Mouse (Mus musculus) G1E (cell line): ENCODE measurements around the gene Map1a. TPM values are rescaled to one million over a fixed set of nuclear protein-coding genes. Genes with fewer than 3 reads are reported as not detected.

ENCODE experiments used
- ATAC-seq: 2 replicates; pipeline ENCODE4 v1.8.0; 2016; ENCODE audit warnings: mild to moderate bottlenecking; ENCODE audit not compliant: insufficient number of reproducible peaks, poor library complexity, low FRiP score, severe bottlenecking; ENCODE audit errors: extremely low read depth
- DNase-seq: peaks from one replicate; pipeline ENCODE4 v3.0.0; 2012; ENCODE audit warnings: low spot score
- H3K27me3 ChIP-seq: 2 replicates; pipeline ENCODE4 v1.6.1; 2012; ENCODE audit warnings: mild to moderate bottlenecking, low read length, inconsistent platforms; ENCODE audit not compliant: insufficient read depth
- H3K36me3 ChIP-seq: replicated peaks from 2 replicates; pipeline ENCODE3; 2012; ENCODE audit warnings: mild to moderate bottlenecking, inconsistent platforms
- H3K4me1 ChIP-seq: 2 replicates; pipeline ENCODE4 v1.6.1; 2012; ENCODE audit warnings: low read depth, low read length, inconsistent platforms, mixed read lengths; ENCODE audit not compliant: insufficient read depth
- H3K4me3 ChIP-seq: 2 replicates; pipeline ENCODE4 v1.5.1; 2012; ENCODE audit warnings: low read depth, mild to moderate bottlenecking, inconsistent platforms, low read length, moderate library complexity, mixed read lengths
- H3K9me3 ChIP-seq: replicated peaks from 2 replicates; pipeline ENCODE4 v1.6.1; 2012; ENCODE audit warnings: inconsistent platforms
- CTCF ChIP-seq: IDR thresholded peaks from 2 replicates; pipeline ENCODE4 v1.5.1; 2012; ENCODE audit warnings: low read depth, low read length, inconsistent platforms, mixed read lengths
- GATA1 ChIP-seq: IDR thresholded peaks from 2 replicates; pipeline ENCODE4 v1.6.1; 2012; ENCODE audit warnings: borderline replicate concordance, low read length, inconsistent platforms, mixed read lengths
- GATA2 ChIP-seq: IDR thresholded peaks from 2 replicates; pipeline ENCODE4 v1.6.1; 2012; ENCODE audit warnings: low read depth, low read length, inconsistent platforms, borderline replicate concordance
- POLR2AphosphoS5 ChIP-seq: IDR thresholded peaks from 2 replicates; pipeline ENCODE4 v1.6.1; 2012; ENCODE audit warnings: low read depth, low read length, inconsistent platforms; ENCODE audit not compliant: insufficient replicate concordance
- TAL1 ChIP-seq: conservative IDR thresholded peaks from 2 replicates; pipeline ENCODE4 v1.6.1; 2012; ENCODE audit warnings: low read depth, low read length, inconsistent platforms, mixed read lengths
- polyA plus RNA-seq: library from polyadenylated mRNA; stranded (reverse); fragments of >175 nt; gene quantifications from 2 replicates; pipeline ENCODE4 v1.2.3, GENCODE M21; 2012
- total RNA-seq, 2 experiments: library from RNA; stranded (forward) in 1 of 2; stranded (reverse) in 1 of 2; fragments of 200-1000 nt in 1 of 2; fragments of >200 nt in 1 of 2; fragmentation: Nextera tagmentation in 1 of 2; gene quantifications; 2 replicates each; pipeline ENCODE4 v1.2.3; 2014 to 2017

Gene Map1a
- total and polyA plus RNA-seq, 3 experiments, result 0.66 to 7.4 (median 3.3) TPM

DNA sequence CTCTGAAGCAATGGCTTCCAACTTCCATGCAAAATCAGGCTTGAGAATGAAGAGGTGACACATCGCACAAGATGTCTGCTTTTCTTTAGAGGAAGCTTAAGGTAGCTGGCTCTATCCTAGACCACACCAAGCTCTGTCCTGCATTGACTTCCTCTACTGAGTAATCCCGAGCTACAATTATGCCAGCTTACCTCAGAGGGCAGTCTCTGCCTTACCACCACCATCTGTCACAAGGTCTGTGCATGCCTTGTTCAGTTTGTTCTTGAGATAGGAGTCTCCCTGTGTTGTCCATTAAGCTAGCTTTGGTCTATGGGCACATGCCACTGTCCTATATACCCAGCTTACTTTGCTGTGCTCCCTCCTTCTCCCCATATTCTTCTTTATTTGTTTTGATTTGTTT, 40.1 kb downstream of the Map1a start:
- TF ChIP-seq CTCF (no peak), GATA1 (no peak), POLR2AphosphoS5 (no peak), GATA2 (no peak), TAL1 (no peak)
- Histone ChIP-seq H3K9me3 (no peaks in the 10 kb centered on the region), H3K4me1 (no peaks in the 10 kb centered on the region), H3K4me3 (no peak overlapping the region), H3K27me3 (no peaks in the 10 kb centered on the region), H3K36me3 (peaks cover 5% of the 10 kb centered on the region)
- DNase-seq (no peak), ATAC-seq (no peak)

- peaks cover 22% of the 10 kb centered on the region for H3K36me3 ChIP-seq
- DNase-seq, result no peak
- TF ChIP-seq CTCF (no peak), GATA2 (no peak), GATA1 (no peak), POLR2AphosphoS5 (no peak), TAL1 (no peak)
- H3K4me1 ChIP-seq, result no peaks in the 10 kb centered on the region
- ATAC-seq, result no peak
- H3K4me3 ChIP-seq, result no peak overlapping the region
- no peaks in the 10 kb centered on the region for H3K27me3 ChIP-seq
- H3K9me3 ChIP-seq, result no peaks in the 10 kb centered on the region
These were observed 49.7 kb downstream of the Map1a start for GRCm38 (mm10) chr2:121339057-121339456.

GRCm38 (mm10) chr2:121353156-121353555, 63.8 kb downstream of the Map1a start:
- H3K4me3 ChIP-seq, result no peak overlapping the region
- ATAC-seq, result no peak
- peaks cover 19% of the 10 kb centered on the region for H3K4me1 ChIP-seq

DNA sequence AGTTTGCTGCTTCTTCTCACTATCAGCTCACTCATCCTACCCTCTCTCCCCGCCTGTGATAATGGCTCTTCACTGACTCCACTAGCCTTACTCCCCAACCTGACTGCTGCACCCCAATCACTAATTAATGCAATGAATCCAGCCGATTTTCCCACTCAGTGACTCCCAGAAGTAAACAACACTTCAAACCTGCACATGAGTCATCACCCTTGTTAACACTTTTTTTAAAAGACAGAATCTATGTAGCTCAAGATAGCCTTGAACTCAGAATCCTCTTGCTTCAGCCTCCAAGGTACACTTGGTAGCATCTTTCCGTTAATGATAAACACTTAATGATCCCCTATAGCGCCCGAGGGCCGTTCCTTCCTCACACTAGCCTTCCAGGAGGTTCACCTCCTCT, 65.0 kb downstream of the Map1a start:
- Histone ChIP-seq H3K4me3 (peak overlapping the region; percentile 78), H3K4me1 (peaks cover 28% of the 10 kb centered on the region), H3K27me3 (peaks cover 33% of the 10 kb centered on the region), H3K9me3 (no peaks in the 10 kb centered on the region), H3K36me3 (peaks cover 8% of the 10 kb centered on the region)
- no peak for ATAC-seq
- TF ChIP-seq POLR2AphosphoS5, result no peak
- no peak for TF ChIP-seq GATA2
- no peak for TF ChIP-seq GATA1
- no peak for TF ChIP-seq TAL1
- TF ChIP-seq CTCF, result no peak
- no peak for DNase-seq

More at GRCm38 (mm10) chr2:121353156-121353555, 63.8 kb downstream of the Map1a start:
- Histone ChIP-seq H3K36me3 (peaks cover 15% of the 10 kb centered on the region), H3K9me3 (no peaks in the 10 kb centered on the region), H3K27me3 (peaks cover 23% of the 10 kb centered on the region)
- TF ChIP-seq CTCF (no peak), POLR2AphosphoS5 (no peak), GATA1 (no peak), GATA2 (no peak), TAL1 (no peak)
- DNase-seq, result no peak

GRCm38 (mm10) chr2:121354820-121355592, 65.6 kb downstream of the Map1a start, which contains the start of gene Ppip5k1:
Gene Ppip5k1, minus strand, starts transcription at chr2:121355396.
- ATAC-seq, result peak; percentile 93

DNA sequence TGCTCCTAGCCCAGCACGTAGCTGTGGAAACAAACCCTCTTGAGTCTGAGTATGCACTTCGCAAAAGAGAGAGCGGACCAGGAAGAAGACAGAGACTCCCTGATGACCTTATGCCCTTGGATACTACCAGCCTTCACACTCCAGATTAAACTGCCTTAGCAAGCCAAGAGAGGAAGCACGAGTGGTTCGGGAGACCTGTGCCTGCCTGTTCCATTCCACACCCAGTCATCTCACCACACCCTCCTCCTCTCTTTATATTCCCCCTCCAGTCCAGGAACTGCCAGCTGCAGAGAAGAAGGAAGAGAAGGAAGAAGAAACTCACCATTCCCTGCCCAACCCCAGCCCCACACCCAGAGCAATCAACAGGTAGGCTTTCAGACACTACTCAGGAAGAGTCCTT, 68.1 kb downstream of the Map1a start, which contains the start of gene Ckmt1:
Gene Ckmt1, plus strand, starts transcription at position 221 of the 400 bp plus-strand sequence.
- Histone ChIP-seq H3K27me3 (peaks cover 43% of the 10 kb centered on the region), H3K4me1 (peaks cover 28% of the 10 kb centered on the region), H3K4me3 (no peak within 1 kb of the TSS), H3K36me3 (no peaks in the 10 kb centered on the region), H3K9me3 (no peaks in the 10 kb centered on the region)
- ATAC-seq, result no peak
- no peak for DNase-seq
- TF ChIP-seq GATA2, result no peak
- no peak for TF ChIP-seq GATA1
- no peak for TF ChIP-seq POLR2AphosphoS5
- no peak for TF ChIP-seq TAL1
- TF ChIP-seq CTCF, result no peak

More at GRCm38 (mm10) chr2:121354820-121355592, 65.6 kb downstream of the Map1a start, which contains the start of gene Ppip5k1:
- TF ChIP-seq CTCF (peak; percentile 79), GATA1 (no peak)
- H3K9me3 ChIP-seq, result no peaks in the 10 kb centered on the region
- H3K4me3 ChIP-seq, result peak within 1 kb of the TSS; percentile 78
- peaks cover 28% of the 10 kb centered on the region for H3K4me1 ChIP-seq
- peaks cover 4% of the 10 kb centered on the region for H3K36me3 ChIP-seq
- peak; percentile 99 for DNase-seq
- H3K27me3 ChIP-seq, result peaks cover 35% of the 10 kb centered on the region
